Mouse (Mus musculus) testis, adult 2 months (tissue): Measurements from ENCODE around the gene Srd5a1.

Experiments
- CTCF ChIP-seq: fragments of 200-500 bp; IDR thresholded peaks from 2 replicates; pipeline ENCODE4 v1.5.1; 2012; ENCODE audit warnings: low read depth, mild to moderate bottlenecking, inconsistent platforms, low read length, moderate library complexity; ENCODE audit not compliant: control insufficient read depth, insufficient read depth, insufficient replicate concordance
- POLR2A ChIP-seq: fragments of 200-500 bp; IDR thresholded peaks from 2 replicates; pipeline ENCODE4 v1.6.1; 2012; ENCODE audit warnings: low read depth, mild to moderate bottlenecking, inconsistent platforms, low read length, moderate library complexity; ENCODE audit not compliant: control insufficient read depth

DNA sequence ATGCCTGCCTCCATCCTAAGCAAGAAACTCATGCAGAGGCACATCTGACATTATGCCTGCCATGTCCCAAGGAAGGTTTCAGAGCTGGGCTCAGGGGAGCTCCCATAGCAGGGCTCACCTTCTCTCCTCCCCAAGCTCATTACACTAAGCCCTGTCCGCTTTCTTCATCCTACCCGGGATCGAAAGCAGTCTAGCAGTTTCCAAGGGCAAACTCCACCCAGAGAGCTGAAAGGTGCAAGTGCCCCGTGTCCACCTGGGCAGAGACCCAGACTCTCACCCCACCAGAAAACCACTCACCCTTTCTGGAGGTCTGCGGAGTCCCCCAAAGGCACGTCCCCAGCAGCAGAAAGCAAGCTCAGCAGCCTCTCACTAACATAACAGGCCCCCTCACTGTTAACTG is 80.3 kb downstream of the Srd5a1 start:
- TF ChIP-seq POLR2A (no peak), CTCF (no peak)
